Mouse (Mus musculus): ENCODE measurements at regions not wholly inside any gene's neighbourhood (a gene's known extent, or its start where the extent isn't known, plus 50 kb on each side); places are given as distances from the start of the nearest gene placed in this dataset.

DNA sequence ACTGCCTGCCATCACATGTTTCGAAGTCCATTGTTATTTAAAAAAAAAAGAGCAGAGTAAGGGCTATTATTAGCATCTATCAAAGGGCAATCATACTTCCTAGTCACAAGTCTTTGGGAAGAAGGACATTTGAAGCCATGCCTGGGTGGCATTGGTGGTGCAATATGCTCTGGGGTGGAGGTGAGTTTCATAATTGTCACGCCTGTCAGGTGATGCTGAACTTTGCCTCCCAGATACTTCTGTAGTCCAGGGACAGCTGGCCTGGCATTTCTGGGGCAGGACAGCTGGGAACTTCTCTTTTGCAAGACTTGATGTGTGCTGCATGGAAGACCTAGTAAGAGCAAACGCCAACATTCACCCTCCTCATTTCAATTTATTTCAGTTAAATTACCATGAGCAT, 161.0 kb upstream of the Jun start:
- DNase-seq (ENCODE audit: extremely low read depth, low read depth), result no peak

DNA sequence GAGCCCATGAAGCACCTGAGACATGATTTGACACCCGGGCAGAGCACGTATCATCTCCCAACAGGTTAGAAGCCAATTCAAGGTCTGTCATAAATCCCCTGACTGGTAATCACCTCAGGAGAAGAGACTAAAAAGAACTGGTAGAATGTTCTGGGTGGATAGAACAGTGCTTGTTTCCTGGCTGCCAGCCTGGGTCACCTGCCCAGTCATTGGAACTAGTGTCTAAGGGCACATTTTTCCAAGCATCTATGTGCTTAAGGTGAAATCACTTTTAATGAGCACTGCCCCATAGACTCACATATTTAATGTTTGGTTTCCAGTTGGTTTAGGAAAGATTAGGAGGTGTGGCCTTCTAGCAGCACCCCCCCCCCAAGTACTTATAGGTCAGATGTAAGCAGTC, 162.0 kb upstream of the Jun start:
- no peak for DNase-seq (ENCODE audit: extremely low read depth, low read depth)

DNA sequence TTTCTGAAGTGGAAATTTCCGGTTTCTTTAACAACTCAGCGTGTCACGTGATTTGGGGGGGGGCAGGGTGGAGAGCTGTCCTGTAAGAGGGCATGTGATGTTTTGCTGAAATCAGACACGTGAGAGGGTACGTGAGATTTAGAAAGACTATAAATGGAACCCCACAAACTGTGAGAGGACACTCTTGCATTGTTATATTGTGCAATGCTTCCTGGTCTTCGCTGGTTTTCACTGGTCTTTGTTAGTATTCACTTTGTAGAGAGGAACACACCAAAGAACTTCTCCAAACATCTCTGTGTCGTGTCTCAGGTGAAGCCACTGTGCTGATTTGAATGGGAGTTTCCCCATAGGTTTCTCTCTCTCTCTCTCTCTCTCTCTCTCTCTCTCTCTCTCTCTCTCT, 163.2 kb upstream of the Jun start:
- no peak for DNase-seq (ENCODE audit: extremely low read depth, low read depth)

DNA sequence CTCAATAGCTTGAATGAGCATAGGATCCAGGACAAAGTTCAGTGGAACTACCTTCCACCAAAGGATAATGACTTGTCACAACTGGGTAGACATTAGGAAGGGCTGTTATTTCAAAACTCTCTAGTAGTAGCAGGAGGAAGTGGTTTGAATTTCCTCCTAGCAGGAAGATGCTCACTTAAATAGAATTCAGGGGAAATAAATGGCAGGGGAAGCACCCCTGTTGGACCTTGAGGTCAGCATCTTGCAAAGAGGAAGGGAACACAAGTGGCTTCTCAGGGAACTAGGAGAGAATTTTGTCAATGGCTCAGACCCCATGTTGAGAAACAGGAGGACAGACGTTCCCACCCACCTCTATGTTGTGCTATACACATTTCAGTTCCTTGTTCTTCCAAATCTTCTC, 178.4 kb upstream of the Jun start:
- DNase-seq (ENCODE audit: extremely low read depth, low read depth), result no peak

DNA sequence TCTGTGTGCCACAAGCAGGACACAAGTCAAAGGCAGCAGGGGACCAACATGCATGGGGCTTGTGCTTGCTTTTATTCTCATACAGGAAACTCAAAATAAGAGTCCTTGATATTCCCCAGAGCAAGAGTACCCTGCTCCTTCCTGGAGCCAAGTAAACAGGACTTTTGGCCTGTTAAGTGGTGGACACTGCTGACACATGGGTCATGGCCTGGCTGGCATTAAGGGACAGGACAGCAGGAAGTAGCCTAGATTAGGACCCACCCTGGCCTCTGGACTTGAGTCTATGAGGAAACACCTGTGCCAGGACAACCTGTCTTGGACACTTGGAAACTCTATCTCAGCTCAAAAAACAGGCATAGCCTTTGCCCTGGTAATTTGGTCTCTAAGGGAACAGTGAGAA, 181.0 kb upstream of the Jun start:
- no peak for DNase-seq (ENCODE audit: extremely low read depth, low read depth)

DNA sequence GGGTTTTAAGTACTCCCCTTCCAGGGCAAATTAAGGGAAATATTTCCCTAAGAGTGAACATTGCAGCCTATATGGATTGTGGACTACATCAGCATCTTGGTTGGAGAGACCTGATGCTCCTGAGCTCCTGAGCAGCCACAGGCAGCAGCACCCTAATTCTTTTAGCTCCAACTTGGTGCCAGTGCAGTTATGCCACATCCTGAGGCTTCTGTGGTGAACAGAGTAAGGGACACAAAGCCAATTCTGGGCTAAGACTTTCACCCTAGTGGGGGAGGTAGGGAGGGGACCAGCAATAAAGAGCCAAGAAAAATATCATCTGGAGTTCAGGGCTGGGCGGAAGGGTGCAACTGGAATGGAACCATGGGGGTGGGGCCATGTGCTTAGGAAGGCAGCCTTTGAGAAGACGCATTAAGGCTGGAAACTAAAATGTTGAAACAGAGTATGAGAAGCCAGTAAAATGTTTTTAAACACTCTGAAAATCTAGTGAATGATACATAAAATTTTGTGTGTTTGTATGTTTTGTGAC, 182.1 kb upstream of the Jun start:
- DNase-seq (ENCODE audit: extremely low read depth, low read depth), result no peak

DNA sequence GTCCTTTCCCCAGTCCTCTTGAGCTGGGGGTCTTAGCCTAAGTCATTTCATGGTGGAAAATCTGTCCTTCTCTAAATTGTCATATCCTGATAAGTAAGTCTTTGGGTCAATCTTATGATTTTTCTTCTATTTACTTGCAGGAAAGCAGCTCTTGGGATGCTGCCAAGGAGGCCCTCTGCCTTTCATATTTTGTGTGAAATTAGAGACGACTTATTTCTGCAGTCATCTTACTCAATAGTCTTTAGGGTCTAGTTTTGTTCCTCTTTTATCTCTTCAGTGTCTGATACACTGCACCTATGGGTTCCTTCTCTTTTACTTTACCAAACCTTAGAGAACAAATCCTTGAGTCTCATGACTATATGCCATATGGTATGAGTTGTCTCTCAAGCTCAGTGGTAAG, 196.0 kb upstream of the Jun start:
- DNase-seq (ENCODE audit: extremely low read depth, low read depth), result no peak

DNA sequence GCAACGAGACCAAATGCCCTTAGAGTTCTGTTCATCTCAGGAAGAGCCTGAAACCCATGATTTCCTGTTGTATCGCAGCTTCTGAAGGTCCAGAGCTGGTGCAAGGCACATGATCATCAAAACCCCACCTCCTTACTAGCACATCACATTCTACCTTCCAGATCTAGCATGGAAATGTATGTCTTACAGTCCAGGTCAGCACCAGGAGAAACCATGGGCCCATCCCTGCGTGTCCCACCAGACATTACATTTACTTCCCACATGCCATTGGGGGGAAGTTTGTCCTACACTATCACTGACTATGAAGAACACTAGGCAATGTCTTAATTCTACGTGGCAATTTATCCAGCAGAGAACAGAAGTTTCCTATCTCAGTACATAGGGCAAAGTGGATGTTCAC, 197.0 kb upstream of the Jun start:
- DNase-seq (ENCODE audit: extremely low read depth, low read depth), result no peak

DNA sequence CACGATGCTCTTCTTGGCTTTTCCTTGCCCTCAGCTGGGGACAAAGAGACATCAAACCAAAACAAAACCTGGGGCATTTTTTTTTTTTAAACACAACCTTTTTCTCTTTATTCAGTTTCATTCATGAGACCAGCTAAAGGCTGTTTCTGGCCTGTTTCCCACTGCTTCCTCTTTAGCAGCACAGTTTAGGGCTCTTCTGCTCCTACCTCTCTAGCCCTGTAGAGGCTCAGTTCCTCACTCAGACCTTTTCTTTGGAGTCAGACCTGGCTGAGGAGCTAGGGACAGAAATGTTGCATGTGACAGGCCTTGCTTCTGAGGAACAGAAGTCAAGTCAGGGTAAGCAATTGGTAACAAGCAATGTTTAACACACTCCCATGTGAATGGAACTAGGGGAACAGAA, 198.1 kb upstream of the Jun start:
- no peak for DNase-seq (ENCODE audit: extremely low read depth, low read depth)

DNA sequence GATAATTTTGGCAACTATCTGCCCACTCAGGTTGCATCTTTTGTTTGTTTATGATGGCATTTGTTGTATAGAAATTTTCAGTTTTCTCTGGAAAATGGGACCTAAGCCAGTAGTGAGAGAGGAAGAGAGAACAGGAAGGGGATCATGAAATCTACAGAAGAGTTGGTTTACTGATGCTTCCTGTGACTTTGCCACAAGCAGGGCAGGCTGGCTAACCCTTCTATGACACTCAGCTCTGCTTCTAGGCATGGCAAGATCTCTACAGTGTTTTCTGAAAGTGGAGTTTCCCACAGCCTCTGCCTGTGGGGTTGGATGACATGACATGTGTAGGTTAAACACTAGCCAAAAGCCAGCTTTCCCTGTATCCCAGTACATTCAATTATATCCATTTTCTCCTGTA, 217.7 kb upstream of the Jun start:
- no peak for DNase-seq (ENCODE audit: extremely low read depth, low read depth)

DNA sequence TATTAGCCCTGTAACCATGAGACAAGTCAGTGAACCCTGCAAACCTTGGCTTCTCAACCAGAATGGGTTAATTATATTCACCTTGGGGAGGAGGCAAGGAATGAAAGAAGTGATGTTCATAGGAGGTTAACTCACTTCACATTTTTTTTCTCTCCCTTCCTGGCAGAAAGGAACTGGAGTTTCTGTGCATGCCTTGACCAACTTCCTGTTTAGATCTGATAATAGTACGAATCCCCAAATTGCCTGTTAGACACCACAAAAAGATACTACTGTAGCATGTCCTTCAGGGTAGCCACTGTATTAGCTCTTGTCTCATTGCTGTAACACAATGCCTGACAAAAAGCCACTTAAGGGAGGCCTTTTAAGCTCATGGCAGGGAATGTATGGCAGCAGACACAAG, 218.4 kb upstream of the Jun start:
- DNase-seq (ENCODE audit: extremely low read depth, low read depth), result peak; percentile 11

DNA sequence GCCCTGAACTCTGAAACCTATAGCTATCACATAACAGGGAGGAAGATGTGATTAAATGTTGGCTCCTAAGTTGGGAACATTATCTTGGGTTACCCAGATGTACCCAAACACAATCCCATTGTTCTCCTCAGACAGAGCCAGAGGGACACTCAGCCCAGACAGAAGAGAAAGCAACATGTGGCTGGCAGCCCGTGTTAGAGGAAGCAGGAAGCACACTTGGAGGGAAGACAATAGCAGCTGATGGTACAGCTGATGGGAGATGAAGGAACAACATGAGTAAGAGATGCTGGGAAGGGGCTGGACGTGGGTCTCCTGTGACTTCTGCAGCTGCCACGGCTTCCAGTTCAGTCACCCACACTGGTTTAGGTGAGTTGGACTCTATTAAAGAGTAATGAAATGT, 224.2 kb upstream of the Jun start:
- DNase-seq (ENCODE audit: extremely low read depth, low read depth), result no peak

DNA sequence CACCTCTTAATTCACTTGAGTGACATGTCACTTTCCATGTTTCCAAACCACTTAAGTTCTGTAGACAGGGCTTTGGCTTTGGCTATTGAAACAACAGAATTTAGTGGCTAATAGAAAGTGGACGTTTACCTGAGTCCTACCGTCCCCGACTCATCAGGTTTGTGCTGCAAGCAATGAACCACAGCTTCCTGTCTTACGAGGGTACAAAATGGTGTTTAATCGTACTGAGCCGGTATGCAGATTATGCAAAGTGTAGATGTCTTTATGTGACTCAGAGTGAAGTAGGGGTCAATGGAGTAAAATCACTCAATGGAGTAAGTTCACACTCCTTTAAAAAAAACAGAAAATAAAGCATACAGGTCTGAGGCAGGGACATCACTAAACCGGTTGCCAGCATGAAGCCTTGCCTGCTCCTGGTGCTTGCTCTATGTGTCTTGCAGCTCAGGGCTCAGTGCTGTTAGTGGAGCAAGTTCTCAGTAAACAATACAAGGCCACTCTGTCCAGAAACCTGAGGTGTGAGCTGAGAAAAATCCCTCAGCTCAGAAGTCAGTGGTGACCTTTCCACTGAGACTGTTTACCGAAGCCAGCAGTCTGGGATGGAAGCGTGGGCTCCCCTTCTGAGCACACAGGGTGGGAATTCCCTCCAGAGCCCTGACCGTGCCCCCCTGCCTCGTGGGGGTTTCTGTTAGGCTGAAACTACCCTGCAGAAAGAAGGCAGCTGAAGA, 226.1 kb upstream of the Jun start:
- no peak for DNase-seq (ENCODE audit: extremely low read depth, low read depth)

DNA sequence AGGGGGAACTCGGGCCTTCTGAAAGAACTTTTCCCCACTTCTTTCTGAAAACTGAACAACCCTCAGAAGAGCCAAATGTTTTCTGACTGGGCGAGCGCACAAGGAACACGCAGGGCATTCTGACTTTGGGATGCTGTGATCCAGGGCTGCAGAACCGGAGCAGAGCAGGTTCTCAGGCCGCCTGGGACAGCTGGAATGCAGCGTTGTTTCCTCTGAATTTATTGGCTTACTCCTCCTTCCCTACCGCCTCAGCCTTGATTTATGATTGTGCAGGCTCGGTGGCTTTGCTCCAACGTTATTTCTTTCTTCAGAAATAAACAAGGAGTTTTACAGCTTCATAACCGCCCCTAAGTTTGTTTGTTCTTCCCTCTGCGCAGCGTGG, 226.7 kb upstream of the Jun start:
- no peak for DNase-seq (ENCODE audit: extremely low read depth, low read depth)

DNA sequence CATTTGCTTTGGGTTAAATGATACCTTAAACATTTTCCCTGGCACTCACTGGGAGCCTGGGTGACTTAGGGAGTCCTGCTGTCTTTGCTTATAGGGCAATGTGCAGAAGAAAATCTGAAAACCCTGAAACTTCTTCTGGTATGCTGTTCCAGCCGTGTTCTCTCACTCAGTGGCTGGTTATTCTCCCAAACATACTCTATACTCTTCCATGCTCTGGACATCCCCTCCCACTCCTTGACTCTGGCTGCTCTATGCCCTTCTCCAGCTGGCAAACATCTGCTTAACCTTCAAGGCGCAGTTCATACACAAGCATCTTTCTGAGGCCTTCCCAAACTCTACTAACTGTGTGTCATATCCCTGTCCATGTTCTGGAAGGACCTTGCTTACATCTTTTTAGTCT, 227.2 kb upstream of the Jun start:
- no peak for DNase-seq (ENCODE audit: extremely low read depth, low read depth)

DNA sequence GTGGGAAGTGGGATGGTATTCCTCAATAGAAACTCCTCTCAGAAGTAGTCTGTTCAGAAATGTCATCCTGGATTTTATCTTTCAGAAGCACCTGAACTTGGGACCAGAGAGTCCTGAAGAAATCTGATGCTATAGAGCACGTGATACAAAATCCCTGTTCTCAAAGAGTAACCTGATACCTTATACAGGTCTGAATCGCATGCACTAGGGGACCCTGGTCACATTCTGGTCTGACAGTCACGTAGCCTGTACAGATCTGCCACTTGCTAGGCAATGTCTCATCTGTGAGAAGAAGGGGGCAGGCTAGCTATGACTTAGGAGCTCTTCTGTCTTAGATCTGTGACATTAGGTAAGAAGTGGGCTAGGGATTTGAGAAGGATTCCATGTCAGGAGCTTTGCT, 230.1 kb upstream of the Jun start:
- no peak for DNase-seq (ENCODE audit: extremely low read depth, low read depth)

DNA sequence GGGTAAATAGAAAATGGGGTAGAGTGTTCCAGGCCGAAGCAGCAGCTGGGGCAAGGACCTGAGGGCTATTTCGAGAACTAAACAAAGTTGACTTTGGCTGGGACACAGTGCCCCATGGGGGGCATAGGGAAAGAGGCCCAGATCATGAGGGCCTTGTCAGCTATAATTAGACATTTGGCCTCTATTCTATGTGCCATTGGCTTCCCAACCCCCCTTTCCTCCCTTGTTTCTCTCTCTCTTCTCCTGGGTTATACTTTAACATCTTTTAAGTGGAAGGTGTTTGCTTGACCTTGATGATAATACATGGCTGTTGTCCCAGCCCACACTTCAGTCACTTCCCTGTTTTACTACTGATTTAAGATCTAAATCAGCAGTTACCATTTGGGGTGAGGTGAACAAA, 231.8 kb upstream of the Jun start:
- no peak for DNase-seq (ENCODE audit: extremely low read depth, low read depth)

DNA sequence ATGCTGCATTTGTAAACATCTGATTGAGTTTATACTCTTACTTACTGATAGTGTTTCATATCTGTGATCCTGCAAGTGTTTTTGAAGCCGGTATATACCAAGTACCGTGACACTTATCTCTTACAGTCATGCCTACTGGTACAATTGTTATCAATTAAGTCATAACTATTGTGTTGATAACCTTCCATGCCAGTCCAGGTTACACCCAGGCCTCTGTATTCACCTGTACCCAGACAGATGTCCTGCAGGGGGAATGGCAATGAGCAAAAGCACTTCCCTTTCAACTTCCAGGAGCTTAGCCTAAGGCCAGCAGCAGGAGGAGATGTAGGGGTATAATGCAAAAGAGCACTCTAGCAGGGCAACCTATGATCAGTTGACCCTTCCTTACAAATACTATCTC, 232.2 kb upstream of the Jun start:
- DNase-seq (ENCODE audit: extremely low read depth, low read depth), result no peak

DNA sequence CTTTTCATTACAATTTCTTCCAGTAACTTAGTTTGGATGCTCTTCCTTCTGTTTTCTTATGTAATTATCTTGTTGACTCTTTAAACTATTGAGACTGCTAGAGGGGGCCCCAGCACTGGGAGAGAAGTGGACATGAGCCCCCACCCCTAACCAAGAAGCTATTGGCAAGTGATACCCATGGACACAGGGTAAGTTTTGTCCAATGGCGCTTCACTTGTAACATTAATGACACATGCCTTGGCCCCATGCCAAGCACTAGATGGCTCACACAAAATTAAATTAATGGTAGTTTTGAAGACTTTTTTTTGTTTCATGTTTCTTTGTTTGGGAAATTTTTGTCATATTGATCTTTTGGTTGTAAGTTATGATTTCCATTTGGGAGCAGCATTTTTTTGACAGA, 232.7 kb upstream of the Jun start:
- no peak for DNase-seq (ENCODE audit: extremely low read depth, low read depth)

DNA sequence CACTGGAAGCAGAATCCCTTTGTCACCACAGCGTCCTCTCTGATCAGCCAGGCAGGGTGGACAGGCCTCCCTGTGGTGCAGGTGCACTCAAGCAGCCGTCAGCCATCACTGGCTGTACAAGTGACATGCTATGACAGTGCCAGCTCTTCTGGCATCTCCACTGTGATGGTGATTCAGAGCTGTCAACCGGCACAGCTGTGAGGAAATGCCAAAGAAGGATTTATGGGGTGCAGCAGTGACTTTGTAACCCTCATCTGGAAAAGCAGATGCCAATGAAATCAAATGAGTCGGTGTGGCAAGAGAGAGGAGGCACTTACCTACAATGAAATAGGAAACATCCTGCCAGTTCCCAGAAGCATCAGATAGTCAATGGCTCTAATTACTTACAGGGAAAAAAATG, 238.3 kb upstream of the Jun start:
- DNase-seq (ENCODE audit: extremely low read depth, low read depth), result no peak

DNA sequence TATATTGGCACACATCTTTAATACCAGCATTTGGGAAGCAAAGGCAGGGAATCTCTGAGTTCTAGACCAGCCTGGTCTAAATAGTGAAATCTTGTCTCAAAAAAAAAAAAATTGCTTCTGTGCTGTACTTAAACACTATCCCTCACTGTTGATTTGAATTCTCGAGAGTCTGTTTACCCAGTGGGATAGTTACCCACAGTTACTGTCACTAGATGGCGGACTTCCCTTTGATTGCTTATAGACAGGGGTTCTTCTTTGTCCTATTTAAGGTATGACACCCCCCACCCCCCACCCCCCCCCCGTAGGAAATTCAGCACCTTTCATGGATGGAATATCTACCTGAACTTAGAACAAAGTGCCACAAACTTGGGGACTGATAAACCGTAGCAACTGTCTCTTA, 242.1 kb upstream of the Jun start:
- DNase-seq (ENCODE audit: extremely low read depth, low read depth), result no peak

DNA sequence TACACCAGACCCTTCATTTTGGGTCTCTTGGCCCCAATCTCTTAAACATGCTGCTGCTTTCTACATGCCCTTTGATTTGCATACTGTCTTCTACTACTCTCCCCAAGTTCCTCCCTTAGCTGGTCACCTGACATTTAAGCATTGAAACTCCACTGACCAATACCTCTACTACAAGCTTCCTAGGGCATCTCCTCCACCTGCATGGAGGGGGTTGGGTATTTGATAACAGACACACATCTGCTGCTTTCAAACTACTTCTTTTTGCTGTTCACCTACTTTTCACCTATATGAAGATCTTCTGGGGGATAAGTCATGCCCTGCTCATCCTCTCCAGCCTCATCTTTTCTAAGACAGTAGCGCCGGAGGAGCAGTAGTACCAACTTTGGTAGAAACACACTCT, 249.9 kb upstream of the Jun start:
- no peak for DNase-seq (ENCODE audit: extremely low read depth, low read depth)

DNA sequence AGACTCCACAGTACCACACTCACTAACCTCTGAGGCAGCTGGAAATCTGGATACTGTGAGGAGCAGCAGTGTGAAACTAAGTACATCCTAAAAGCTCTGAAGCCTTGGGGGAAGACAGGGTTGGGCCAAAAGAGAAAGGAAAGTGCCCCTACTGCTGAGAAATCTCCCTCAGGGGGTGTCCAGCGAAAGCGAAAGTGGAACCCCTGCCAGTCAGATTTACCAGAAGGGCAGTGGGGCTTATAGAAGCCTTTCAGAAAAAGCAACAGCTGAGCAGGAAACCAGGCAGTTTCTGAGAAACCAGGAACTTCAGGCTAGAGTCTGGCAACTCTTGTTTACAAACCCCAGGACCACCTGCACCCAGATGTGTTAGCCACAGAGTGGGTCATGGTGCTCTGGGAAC, 251.3 kb upstream of the Jun start:
- no peak for DNase-seq (ENCODE audit: extremely low read depth, low read depth)

DNA sequence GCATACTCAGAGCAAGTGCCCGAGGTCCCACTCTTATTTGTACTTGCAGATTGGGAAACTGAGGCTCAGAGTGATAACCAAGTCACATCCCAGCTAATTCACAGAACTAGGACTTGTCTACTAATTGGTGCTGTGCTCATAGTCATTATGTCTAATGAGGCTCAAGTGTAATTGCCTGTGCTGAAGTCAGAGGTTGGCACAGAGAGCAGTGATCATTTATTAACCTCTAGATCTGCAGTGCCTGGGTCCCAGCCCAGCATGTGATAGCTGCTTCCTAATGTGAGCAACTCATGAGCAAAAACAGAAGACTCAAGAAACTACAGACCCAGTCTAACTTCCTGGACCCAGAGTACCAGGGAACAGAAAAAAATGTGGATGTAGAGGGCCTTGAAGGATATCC, 252.0 kb upstream of the Jun start:
- no peak for DNase-seq (ENCODE audit: extremely low read depth, low read depth)
